22 mouse cellular contexts compared by ENCODE assay signal in genomic region chr2:131364689-131365088, GRCm38 (mm10). TPM values are rescaled to one million over a fixed set of nuclear protein-coding genes. Genes with fewer than 3 reads are reported as not detected.
A peak's percentile ranks its signal among the peaks of the same experiment; 100 is the strongest.
DNase-seq lines count a peak whose midpoint lies in the region; ATAC-seq and TF ChIP-seq lines count a peak whose summit lies in the region.
"Had no signal": no experiment of that assay in that cellular context is flagged by ENCODE, and none has a peak within 500 bp of the region (broad histone marks: within the 10 kb centered on the region; RNA-seq: fewer than 3 reads in every experiment).

No protein-coding gene starts in this region.

- H3K36me3 ChIP-seq in CH12.LX (replicated peaks in 1 of 2; ENCODE audit: control insufficient read depth in 1 of 2, insufficient read depth in 1 of 2, low read length in 1 of 2), result no peaks in the 10 kb centered on the region
- H3K36me3 ChIP-seq in kidney, embryonic 16.5 days (ENCODE audit: insufficient read depth, low read length), result no peaks in the 10 kb centered on the region
- no peaks in the 10 kb centered on the region for H3K36me3 ChIP-seq in hindbrain, embryonic 14.5 days (replicated peaks; ENCODE audit: control insufficient read depth, insufficient read depth)
- H3K36me3 ChIP-seq: embryonic facial prominence, embryonic 10.5 days; embryonic facial prominence, embryonic 12.5 days; forebrain, embryonic 15.5 days had no signal

- 73% methylated on average over 6 of the region's 6 CpGs for WGBS in kidney, embryonic 16.5 days
- 88% methylated on average over 6 of the region's 6 CpGs for WGBS in hindbrain, embryonic 14.5 days

- H3K27me3 ChIP-seq in CH12.LX (replicated peaks), result no peaks in the 10 kb centered on the region
- no peaks in the 10 kb centered on the region for H3K27me3 ChIP-seq in kidney, embryonic 16.5 days (ENCODE audit: insufficient read depth, low read length)
- no peaks in the 10 kb centered on the region for H3K27me3 ChIP-seq in hindbrain, embryonic 14.5 days (ENCODE audit: control insufficient read depth, insufficient read depth, low read length)
- H3K27me3 ChIP-seq: embryonic facial prominence, embryonic 12.5 days; forebrain, embryonic 13.5 days; forebrain, embryonic 15.5 days had no signal

- TF ChIP-seq CTCF in CH12.LX (conservative IDR thresholded peaks at IDR 0.05 in 1 of 2, IDR thresholded peaks at IDR 0.05 in 1 of 2; ENCODE audit: low read depth in 2 of 2, low read length in 2 of 2), result no peak

- TF ChIP-seq RAD21 in CH12.LX (IDR thresholded peaks at IDR 0.05; ENCODE audit: low read depth, low read length), result no peak

- no peaks in the 10 kb centered on the region for H3K79me2 ChIP-seq in CH12.LX (replicated peaks; ENCODE audit: control insufficient read depth, extremely low read depth, insufficient read depth, poor library complexity, severe bottlenecking)

- H3K9me3 ChIP-seq in CH12.LX (replicated peaks; ENCODE audit: low read length), result no peaks in the 10 kb centered on the region
- H3K9me3 ChIP-seq in kidney, embryonic 16.5 days (ENCODE audit: low read length), result no peaks in the 10 kb centered on the region; the same call in 1 of the 2 replicates
- H3K9me3 ChIP-seq in hindbrain, embryonic 14.5 days (ENCODE audit: control insufficient read depth, low read length), result no peaks in the 10 kb centered on the region
- H3K9me3 ChIP-seq: embryonic facial prominence, embryonic 10.5 days; embryonic facial prominence, embryonic 12.5 days; forebrain, embryonic 13.5 days; forebrain, embryonic 15.5 days had no signal

- peak; percentile 7 for DNase-seq in lung, postnatal 36 days
- DNase-seq in lung, postnatal 10 days, result no peak
- DNase-seq in CH12.LX (ENCODE audit: extremely low read depth), result peak; percentile 40
- no peak for DNase-seq in right cerebral cortex, postnatal 25 days
- DNase-seq in hindbrain, embryonic 14.5 days (ENCODE audit: low spot score), result no peak
- DNase-seq: adrenal gland, adult 8-10 months; adrenal gland, postnatal 14 days; adrenal gland, postnatal 36 days; B cell, adult 2 months; cerebellum, adult 11-12 months; cerebellum, adult 2 months; cerebellum, adult 9-10 months; cerebellum, postnatal 10 days; cerebellum, postnatal 25 days; forebrain, postnatal 0 days had no signal

- H3K4me2 ChIP-seq in CH12.LX (ENCODE audit: insufficient read depth, low read depth, poor library complexity, severe bottlenecking), result peak overlapping the region; percentile 43
- no peak overlapping the region for H3K4me2 ChIP-seq in kidney, embryonic 16.5 days (replicated peaks; ENCODE audit: low read depth, low read length)
- H3K4me2 ChIP-seq in hindbrain, embryonic 14.5 days (replicated peaks), result no peak overlapping the region
- H3K4me2 ChIP-seq: embryonic facial prominence, embryonic 12.5 days; forebrain, embryonic 13.5 days; forebrain, embryonic 15.5 days had no signal

- H3K27ac ChIP-seq in CH12.LX (ENCODE audit: insufficient read depth, low read depth), result no peak overlapping the region
- H3K27ac ChIP-seq in kidney, embryonic 16.5 days (ENCODE audit: low read length), result no peak overlapping the region
- H3K27ac ChIP-seq in hindbrain, embryonic 14.5 days, result no peak overlapping the region
- H3K27ac ChIP-seq: embryonic facial prominence, embryonic 10.5 days; embryonic facial prominence, embryonic 12.5 days; forebrain, embryonic 13.5 days; forebrain, embryonic 15.5 days had no signal

- peaks cover 5 to 13% of the 10 kb centered on the region in 2 experiments for H3K4me1 ChIP-seq in CH12.LX (ENCODE audit: control insufficient read depth in 1 of 2, insufficient read depth in 2 of 2)
- H3K4me1 ChIP-seq in kidney, embryonic 16.5 days (ENCODE audit: insufficient read depth, low read length), result no peaks in the 10 kb centered on the region
- H3K4me1 ChIP-seq in hindbrain, embryonic 14.5 days (replicated peaks; ENCODE audit: control insufficient read depth, insufficient read depth, low read length), result no peaks in the 10 kb centered on the region
- H3K4me1 ChIP-seq: embryonic facial prominence, embryonic 10.5 days; embryonic facial prominence, embryonic 12.5 days; forebrain, embryonic 13.5 days; forebrain, embryonic 15.5 days had no signal

- H3K4me3 ChIP-seq in CH12.LX (replicated peaks in 1 of 3; ENCODE audit: low read depth in 2 of 3, low read length in 2 of 3, poor library complexity in 1 of 3), result no peak overlapping the region
- no peak overlapping the region for H3K4me3 ChIP-seq in kidney, embryonic 16.5 days (ENCODE audit: low read length)
- H3K4me3 ChIP-seq in hindbrain, embryonic 14.5 days (replicated peaks; ENCODE audit: low read length), result no peak overlapping the region
- H3K4me3 ChIP-seq: embryonic facial prominence, embryonic 10.5 days; embryonic facial prominence, embryonic 12.5 days; forebrain, embryonic 13.5 days; forebrain, embryonic 15.5 days had no signal

- TF ChIP-seq EP300 in CH12.LX (IDR thresholded peaks at IDR 0.05; ENCODE audit: low read length), result 0 out of 2 replicates have a peak, but pooled peaks have one; percentile 14

- peak overlapping the region; percentile 59 for H3K9ac ChIP-seq in CH12.LX (ENCODE audit: insufficient read depth, low read depth)
- no peak overlapping the region for H3K9ac ChIP-seq in kidney, embryonic 16.5 days (replicated peaks; ENCODE audit: low read length)
- H3K9ac ChIP-seq in hindbrain, embryonic 14.5 days, result no peak overlapping the region
- H3K9ac ChIP-seq: embryonic facial prominence, embryonic 12.5 days; forebrain, embryonic 13.5 days; forebrain, embryonic 15.5 days; forebrain, postnatal 0 days had no signal

- in situ Hi-C loops in CH12.LX (cut with MboI; ENCODE audit: low pct_ligation_motif_present, low pct_unique_long_range_greater_than_20kb, low sequenced_read_pairs), result no loop called here

- dilution Hi-C loops in CH12.LX (cut with MboI; ENCODE audit: extremely low pct_ligation_motif_present, extremely low pct_unique_long_range_greater_than_20kb, low sequenced_read_pairs), result no loop called here

- 0 out of 2 replicates have a peak, but pooled peaks have one; percentile 34 for TF ChIP-seq POLR2A in CH12.LX (IDR thresholded peaks at IDR 0.05; ENCODE audit: low read depth, low read length)

- peak; percentile 64 for ATAC-seq in megakaryocyte, adult 5-6 weeks (ENCODE audit: poor library complexity, severe bottlenecking)
- no peak for ATAC-seq in kidney, embryonic 16.5 days (ENCODE audit: low FRiP score, low TSS enrichment)
- no peak for ATAC-seq in hindbrain, embryonic 14.5 days (ENCODE audit: low FRiP score)
- ATAC-seq: CD4-positive, CD25-positive, alpha-beta regulatory T cell, adult 4 months; forebrain, embryonic 13.5 days; forebrain, embryonic 15.5 days; forebrain, postnatal 0 days had no signal

TF ChIP-seq in CH12.LX, 34 proteins besides CTCF, POLR2A, EP300 and RAD21:
- TF ChIP-seq JUN (IDR thresholded peaks at IDR 0.05; ENCODE audit: insufficient read depth, low read depth, low read length), result no peak
- no peak for TF ChIP-seq NELFE (IDR thresholded peaks at IDR 0.05; ENCODE audit: low read depth, low read length)
- TF ChIP-seq TBP (conservative IDR thresholded peaks at IDR 0.05; ENCODE audit: low read depth, low read length), result no peak
- no peak for TF ChIP-seq TCF12 (IDR thresholded peaks at IDR 0.05; ENCODE audit: low read depth, low read length)
- TF ChIP-seq MAX (IDR thresholded peaks at IDR 0.05; ENCODE audit: low read length), result no peak
- no peak for TF ChIP-seq GABPA (IDR thresholded peaks at IDR 0.05; ENCODE audit: insufficient replicate concordance, low read depth, low read length)
- no peak for TF ChIP-seq ZMIZ1 (IDR thresholded peaks at IDR 0.05; ENCODE audit: low read depth, low read length)
- TF ChIP-seq ZNF384 (IDR thresholded peaks at IDR 0.05; ENCODE audit: low read depth, low read length), result no peak
- no peak for TF ChIP-seq MAFK (IDR thresholded peaks at IDR 0.05; ENCODE audit: insufficient replicate concordance, low read length)
- no peak for TF ChIP-seq PAX5 (IDR thresholded peaks at IDR 0.05; ENCODE audit: low read length)
- TF ChIP-seq POLR2AphosphoS2 (IDR thresholded peaks at IDR 0.05; ENCODE audit: low read depth, low read length), result no peak
- no peak for TF ChIP-seq UBTF (IDR thresholded peaks at IDR 0.05; ENCODE audit: low read depth, low read length)
- no peak for TF ChIP-seq USF1 (IDR thresholded peaks at IDR 0.05; ENCODE audit: low read depth, low read length)
- no peak for TF ChIP-seq MAZ (IDR thresholded peaks at IDR 0.05; ENCODE audit: low read depth, low read length)
- no peak for TF ChIP-seq MXI1 (IDR thresholded peaks at IDR 0.05; ENCODE audit: low read depth, low read length)
- TF ChIP-seq KAT2A (IDR thresholded peaks at IDR 0.05; ENCODE audit: insufficient replicate concordance, low read length), result no peak
- TF ChIP-seq ETS1 (conservative IDR thresholded peaks at IDR 0.05; ENCODE audit: low read depth, low read length), result no peak

RNA-seq across cellular contexts. Expression of gene Rnf24, which starts 12.0 kb away (rescaled TPM):
- total RNA-seq in CH12.LX (2012; rRNA removed), result 3.4 and 3.9 TPM in 2 replicates
- total RNA-seq in CH12.LX (2014; rRNA removed), result 3.5 and 3.9 TPM in 2 replicates
- 11.8 and 14.7 TPM in 2 replicates for polyA plus RNA-seq in CH12.LX (2012; ENCODE audit: insufficient read length, low read depth)
- 3.6 and 4.0 TPM in 2 replicates for total RNA-seq in megakaryocyte, adult 5-6 weeks (2015)
- 1.8 and 3.9 TPM in 2 replicates for total RNA-seq in megakaryocyte, adult 5-6 weeks (2017)
- polyA plus RNA-seq in kidney, embryonic 16.5 days (2015; fragmentation: Nextera tagmentation; extraction: Ambion mirVana), result 3.6 and 4.2 TPM in 2 replicates
- 17.4 and 18.0 TPM in 2 replicates for polyA plus RNA-seq in hindbrain, embryonic 14.5 days (2014; fragmentation: Nextera tagmentation; extraction: Ambion mirVana)

Comparison
In these comparisons a context has a peak if more than half of its experiments do, and no peak if none do; other contexts are left out.
1. DNase-seq: peak in lung, postnatal 36 days (single experiment) and CH12.LX (single experiment); none in lung, postnatal 10 days (single experiment), right cerebral cortex, postnatal 25 days (single experiment) and hindbrain, embryonic 14.5 days (single experiment).